Mouse (Mus musculus) midbrain, embryonic 16.5 days (tissue): ENCODE results near the gene Zbtb9. TPM values are rescaled to one million over a fixed set of nuclear protein-coding genes. Genes with fewer than 3 reads are reported as not detected.

Experiments
- ATAC-seq: fragments of 200-750 bp; cut with Nextera tagmentation; 2 replicates; pipeline ENCODE4 v1.8.0; 2017; ENCODE audit warnings: moderate TSS enrichment
- H3K27ac ChIP-seq: fragments of 300-500 bp; sonication (generic); 2 replicates; pipeline ENCODE4 v1.5.1; 2014; ENCODE audit warnings: mild to moderate bottlenecking, low read length, mixed read lengths
- H3K27me3 ChIP-seq: fragments of 300-500 bp; sonication (generic); 2 replicates; pipeline ENCODE4 v1.6.1; 2014; ENCODE audit warnings: low read depth, low read length, mixed read lengths; ENCODE audit not compliant: control insufficient read depth, insufficient read depth
- H3K36me3 ChIP-seq: fragments of 300-500 bp; sonication (generic); 2 replicates; pipeline ENCODE4 v1.6.1; 2014; ENCODE audit warnings: mild to moderate bottlenecking, low read length, moderate library complexity, mixed read lengths; ENCODE audit not compliant: control insufficient read depth, insufficient read depth
- H3K4me1 ChIP-seq: fragments of 300-500 bp; sonication (generic); 2 replicates; pipeline ENCODE4 v1.6.1; 2014; ENCODE audit warnings: mild to moderate bottlenecking, low read length, mixed read lengths; ENCODE audit not compliant: control insufficient read depth, insufficient read depth
- H3K4me2 ChIP-seq: fragments of 300-500 bp; sonication (generic); 2 replicates; pipeline ENCODE4 v1.6.1; 2014; ENCODE audit warnings: mild to moderate bottlenecking, low read length, mixed read lengths
- H3K4me3 ChIP-seq: fragments of 300-500 bp; sonication (generic); 2 replicates; pipeline ENCODE4 v1.5.1; 2014; ENCODE audit warnings: low read depth, mild to moderate bottlenecking, low read length, moderate library complexity, mixed read lengths
- H3K9ac ChIP-seq: fragments of 300-500 bp; sonication (generic); 2 replicates; pipeline ENCODE4 v1.6.1; 2014; ENCODE audit warnings: low read depth, low read length, mixed read lengths
- H3K9me3 ChIP-seq: fragments of 300-500 bp; sonication (generic); replicated peaks from 2 replicates; pipeline ENCODE4 v1.6.1; 2014; ENCODE audit warnings: mild to moderate bottlenecking, low read length, mixed read lengths; ENCODE audit not compliant: control insufficient read depth, poor library complexity, severe bottlenecking
- WGBS: fragments of 180-500 bp; shearing (Covaris S2); extraction: QIAGEN DNeasy Blood & Tissue Kit; methylation state at CpG from one replicate; pipeline ENCODE4 v1.1.7; 2014; 5-methylcytosine and 5-hydroxymethylcytosine counted together
- polyA plus RNA-seq: library from polyadenylated mRNA; unstranded; fragments of >200 nt; fragmentation: Nextera tagmentation; extraction: Ambion mirVana; gene quantifications from 2 replicates; pipeline ENCODE4 v1.2.1, GENCODE M21; 2015

Zbtb9 gene
- polyA plus RNA-seq, 1 experiment from 2014 or later: 13.8 TPM

- no peak for ATAC-seq
- no peak overlapping the region for H3K9ac ChIP-seq
- H3K9me3 ChIP-seq: no peaks in the 10 kb centered on the region
- peaks cover 16% of the 10 kb centered on the region for H3K4me1 ChIP-seq
- no peak overlapping the region for H3K4me3 ChIP-seq
- no peaks in the 10 kb centered on the region for H3K27me3 ChIP-seq
- no peak overlapping the region for H3K4me2 ChIP-seq
- peaks cover 20% of the 10 kb centered on the region for H3K36me3 ChIP-seq
- H3K27ac ChIP-seq: no peak overlapping the region
- WGBS: 97% methylated on average over 17 of the region's 17 CpGs
Observed at GRCm38 (mm10) chr17:27025326-27025902, 52.4 kb downstream of the Zbtb9 start.

DNA sequence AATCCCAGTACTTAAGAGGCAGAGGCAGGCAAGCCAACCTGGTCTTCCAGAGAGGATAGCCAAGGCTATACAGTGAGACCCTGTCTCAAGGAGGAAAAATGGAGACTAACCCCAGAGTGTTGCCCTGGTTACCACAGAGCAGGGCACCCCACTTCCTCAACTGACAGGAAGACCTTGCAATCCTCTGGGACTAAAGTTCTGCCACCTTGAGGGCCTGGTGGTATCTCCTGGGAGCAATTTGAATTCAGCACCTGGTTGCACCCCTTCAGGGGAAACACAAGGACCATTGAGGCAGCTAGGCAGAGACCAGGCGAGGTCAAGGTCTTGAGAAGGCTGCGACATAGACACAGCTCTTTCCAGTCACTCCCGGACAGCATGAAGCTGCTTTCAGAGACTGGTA is 53.0 kb downstream of the Zbtb9 start:
- WGBS: 88% methylated on average over 3 of the region's 3 CpGs
- no peak for ATAC-seq
- Histone ChIP-seq H3K36me3 (peaks cover 20% of the 10 kb centered on the region), H3K9ac (no peak overlapping the region), H3K9me3 (no peaks in the 10 kb centered on the region), H3K4me3 (no peak overlapping the region), H3K27ac (no peak overlapping the region), H3K27me3 (no peaks in the 10 kb centered on the region), H3K4me2 (no peak overlapping the region), H3K4me1 (peaks cover 16% of the 10 kb centered on the region)

DNA sequence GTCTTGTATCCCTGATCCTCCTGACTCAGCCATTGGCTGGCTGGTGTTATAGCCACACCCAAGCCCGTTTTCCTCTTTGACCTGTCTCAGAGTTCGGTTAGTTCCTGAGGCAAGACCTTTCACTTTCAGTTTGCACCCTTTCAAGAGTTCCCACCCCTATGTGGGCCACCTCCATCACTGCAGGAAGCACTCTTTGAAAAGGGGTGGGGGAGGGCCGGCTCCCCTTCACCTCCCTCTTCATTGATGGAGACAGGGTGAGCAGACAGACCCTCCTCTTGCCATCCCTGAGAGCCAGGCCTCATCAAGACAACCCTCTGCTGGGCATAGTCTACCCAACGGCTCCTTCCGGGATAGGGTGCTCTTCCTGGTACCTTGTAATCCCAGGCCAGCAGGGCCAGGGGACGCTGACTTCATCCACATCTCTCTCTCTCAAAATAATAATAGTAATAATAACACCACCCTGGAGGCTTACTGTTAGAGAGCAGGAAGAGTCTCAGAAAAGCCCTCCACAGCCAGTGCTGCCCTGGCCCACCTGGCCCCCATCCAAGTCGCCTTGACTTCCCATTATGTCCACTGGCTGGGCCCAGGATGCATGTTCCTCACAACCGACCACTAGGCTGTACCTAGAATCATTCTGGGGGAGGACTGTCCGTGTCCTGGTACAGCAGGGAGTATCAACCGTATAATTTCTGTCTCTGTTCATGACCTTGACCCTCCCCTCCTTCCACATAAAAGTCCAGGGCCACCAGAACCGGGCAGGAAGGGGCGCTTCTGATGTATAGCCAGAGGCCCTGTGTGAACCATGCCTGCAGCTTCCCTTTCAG is 54.7 kb downstream of the Zbtb9 start:
- peak overlapping the region; percentile 63 for H3K4me3 ChIP-seq
- H3K4me2 ChIP-seq: peak overlapping the region; percentile 56
- no peaks in the 10 kb centered on the region for H3K27me3 ChIP-seq
- no peaks in the 10 kb centered on the region for H3K9me3 ChIP-seq
- ATAC-seq: peak; percentile 26
- 42% methylated on average over 12 of the region's 12 CpGs for WGBS
- H3K9ac ChIP-seq: peak overlapping the region; percentile 90
- H3K36me3 ChIP-seq: peaks cover 9% of the 10 kb centered on the region
- peaks cover 16% of the 10 kb centered on the region for H3K4me1 ChIP-seq
- peak overlapping the region; percentile 77 for H3K27ac ChIP-seq

- peak overlapping the region; percentile 90 for H3K9ac ChIP-seq
- peak overlapping the region; percentile 63 for H3K4me3 ChIP-seq
- peak; percentile 84 for ATAC-seq
- peak overlapping the region; percentile 77 for H3K27ac ChIP-seq
- H3K4me1 ChIP-seq: peaks cover 16% of the 10 kb centered on the region
- under 1% methylated on average over 19 of the region's 19 CpGs for WGBS
- H3K4me2 ChIP-seq: peak overlapping the region; percentile 56
- no peaks in the 10 kb centered on the region for H3K27me3 ChIP-seq
- no peaks in the 10 kb centered on the region for H3K9me3 ChIP-seq
- peaks cover 9% of the 10 kb centered on the region for H3K36me3 ChIP-seq
Observed at GRCm38 (mm10) chr17:27028284-27028795, 55.4 kb downstream of the Zbtb9 start.

- Histone ChIP-seq H3K4me3 (peak within 1 kb of the TSS; percentile 63), H3K4me2 (peak within 1 kb of the TSS; percentile 56), H3K36me3 (peaks cover 9% of the 10 kb centered on the region), H3K27me3 (no peaks in the 10 kb centered on the region), H3K9ac (peak within 1 kb of the TSS; percentile 90), H3K27ac (peak within 1 kb of the TSS; percentile 77), H3K9me3 (no peaks in the 10 kb centered on the region), H3K4me1 (peaks cover 16% of the 10 kb centered on the region)
- 60% methylated on average over 1 of the region's 4 CpGs for WGBS
- no peak; the same call in 1 of the 2 replicates for ATAC-seq
Observed at GRCm38 (mm10) chr17:27028909-27029308, 55.9 kb downstream of the Zbtb9 start, which contains the start of gene Bak1. Bak1 (minus strand) TSS chr17:27029009.

DNA sequence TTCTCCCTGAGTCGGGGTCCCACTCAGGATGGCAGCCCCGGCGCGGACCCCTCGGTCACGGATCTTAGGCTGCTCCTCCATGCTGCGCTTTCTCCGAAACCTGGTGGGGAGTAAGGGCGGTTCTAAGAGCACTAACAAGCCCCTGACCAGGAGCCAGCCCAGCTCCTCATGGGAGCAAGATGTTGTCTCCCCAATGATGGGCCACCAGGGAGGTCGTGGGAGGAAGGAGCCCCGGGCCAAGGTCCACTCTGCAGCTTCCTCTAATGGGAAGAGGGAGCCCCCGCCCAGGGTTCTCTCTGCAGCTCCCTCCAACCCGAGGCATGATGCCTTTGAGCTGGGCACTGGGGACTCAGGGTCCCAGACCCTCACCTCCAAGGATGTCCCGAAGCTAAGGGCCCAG is 56.5 kb downstream of the Zbtb9 start:
- Histone ChIP-seq H3K27me3 (no peaks in the 10 kb centered on the region), H3K36me3 (peaks cover 9% of the 10 kb centered on the region), H3K9ac (no peak overlapping the region), H3K27ac (no peak overlapping the region), H3K9me3 (no peaks in the 10 kb centered on the region), H3K4me1 (peaks cover 16% of the 10 kb centered on the region), H3K4me3 (no peak overlapping the region), H3K4me2 (no peak overlapping the region)
- 92% methylated on average over 14 of the region's 14 CpGs for WGBS
- no peak for ATAC-seq

DNA sequence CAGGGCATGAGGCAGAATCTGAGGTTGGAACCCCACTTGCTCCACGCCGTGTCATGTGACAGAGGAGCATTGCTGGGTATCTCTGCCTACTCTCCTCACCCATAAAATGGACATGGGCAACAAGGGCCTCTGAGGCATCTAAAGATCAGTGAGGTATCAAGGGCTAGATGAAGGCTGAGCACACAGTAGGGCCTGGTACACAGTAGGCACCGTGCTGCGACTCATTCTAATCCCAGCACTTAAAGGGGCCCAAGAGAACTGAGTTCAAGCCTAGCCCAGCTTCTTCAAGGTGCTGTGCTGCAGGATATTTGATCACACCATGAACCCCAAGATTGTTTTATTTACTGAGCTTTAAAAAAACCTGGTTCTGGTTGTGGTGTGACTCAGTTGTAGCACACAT is 57.9 kb downstream of the Zbtb9 start:
- 93% methylated on average over 4 of the region's 4 CpGs for WGBS
- Histone ChIP-seq H3K27ac (no peak overlapping the region), H3K36me3 (no peaks in the 10 kb centered on the region), H3K27me3 (no peaks in the 10 kb centered on the region; the same call in 1 of the 2 replicates), H3K9me3 (no peaks in the 10 kb centered on the region), H3K4me2 (no peak overlapping the region), H3K4me1 (peaks cover 16% of the 10 kb centered on the region), H3K9ac (no peak overlapping the region), H3K4me3 (no peak overlapping the region)
- ATAC-seq: no peak

DNA sequence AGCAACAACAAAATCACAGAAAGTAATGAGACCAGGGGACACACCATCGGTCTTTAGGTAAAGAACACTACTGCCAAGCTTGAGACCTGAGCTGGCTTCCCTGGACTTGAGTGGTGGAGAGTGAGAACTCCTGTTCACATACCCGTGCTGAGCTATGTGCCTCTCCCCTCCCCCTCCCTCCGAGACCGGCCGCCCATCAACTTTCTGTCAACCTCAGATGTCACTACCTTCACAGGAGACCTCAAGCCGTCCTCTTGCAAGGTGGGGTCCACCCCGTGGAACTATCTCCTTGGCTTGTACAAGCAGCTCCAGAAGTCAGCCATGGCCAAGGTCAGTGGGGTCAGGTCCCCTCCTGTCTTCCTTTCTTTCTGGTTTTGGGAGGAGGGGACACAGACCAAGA is 59.4 kb downstream of the Zbtb9 start:
- Histone ChIP-seq H3K4me2 (no peak overlapping the region), H3K9ac (no peak overlapping the region), H3K4me1 (peaks cover 11% of the 10 kb centered on the region), H3K27me3 (no peaks in the 10 kb centered on the region; the same call in 1 of the 2 replicates), H3K9me3 (no peaks in the 10 kb centered on the region), H3K27ac (no peak overlapping the region), H3K4me3 (no peak overlapping the region), H3K36me3 (no peaks in the 10 kb centered on the region)
- WGBS: 68% methylated on average over 7 of the region's 7 CpGs
- ATAC-seq: no peak

DNA sequence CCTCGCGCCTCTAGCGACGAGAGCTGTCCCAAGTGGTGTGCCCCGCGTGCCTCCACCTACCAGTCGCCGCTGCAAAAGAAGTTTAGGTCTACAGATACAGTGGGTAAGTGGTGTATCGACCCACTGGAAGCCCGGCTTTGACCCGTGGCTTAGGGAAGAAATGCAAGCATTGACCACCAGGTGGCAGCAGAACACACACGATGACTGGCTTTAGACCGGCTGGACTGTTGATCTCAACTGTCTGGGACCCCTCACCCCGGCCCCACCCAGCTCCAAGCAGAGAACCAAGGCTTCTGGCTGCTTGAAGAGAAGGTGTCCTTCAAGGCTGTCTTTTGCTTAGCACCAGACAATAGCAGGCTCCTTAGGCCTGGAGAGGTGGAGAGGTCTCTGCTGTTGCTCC is 59.9 kb downstream of the Zbtb9 start:
- Histone ChIP-seq H3K9ac (no peak overlapping the region), H3K9me3 (no peaks in the 10 kb centered on the region), H3K4me2 (no peak overlapping the region), H3K4me3 (no peak overlapping the region), H3K36me3 (no peaks in the 10 kb centered on the region), H3K27ac (no peak overlapping the region), H3K4me1 (peaks cover 6% of the 10 kb centered on the region), H3K27me3 (no peaks in the 10 kb centered on the region; the same call in 1 of the 2 replicates)
- 3% methylated on average over 14 of the region's 14 CpGs for WGBS
- ATAC-seq: no peak
